Mouse (Mus musculus): ENCODE data around the gene Pomc.
"Not testable (repeated sequence)": the region's sequence is repeated elsewhere in the genome, so short reads cannot be mapped to it uniquely, and the experiment has no call there.

Pomc gene

GRCm38 (mm10) chr12:3954651-3955050 is at the start of gene Pomc:
TSS of gene Pomc (plus strand) at chr12:3954951.
- DNase-seq: no peak

- DNase-seq: no peak
Observed at GRCm38 (mm10) chr12:3905436-3905835, 49.3 kb upstream of the Pomc start.

- no peak for DNase-seq
Observed at GRCm38 (mm10) chr12:3906308-3906707, 48.4 kb upstream of the Pomc start.

GRCm38 (mm10) chr12:3907008-3907407 is 47.7 kb upstream of the Pomc start:
- no peak for DNase-seq

GRCm38 (mm10) chr12:3907418-3907817 is 47.3 kb upstream of the Pomc start:
- no peak for DNase-seq

GRCm38 (mm10) chr12:3910466-3911093 is 44.2 kb upstream of the Pomc start:
- no peak for DNase-seq

- no peak for DNase-seq
Observed at GRCm38 (mm10) chr12:3911831-3912348, 42.9 kb upstream of the Pomc start.

GRCm38 (mm10) chr12:3915852-3916251 is 38.9 kb upstream of the Pomc start:
- DNase-seq: no peak

- no peak for DNase-seq
Observed at GRCm38 (mm10) chr12:3917668-3918341, 36.9 kb upstream of the Pomc start.

GRCm38 (mm10) chr12:3918577-3918976 is 36.2 kb upstream of the Pomc start:
- no peak for DNase-seq

GRCm38 (mm10) chr12:3919423-3919822 is 35.3 kb upstream of the Pomc start:
- DNase-seq: no peak

GRCm38 (mm10) chr12:3926127-3926526 is 28.6 kb upstream of the Pomc start:
- peak; percentile 28 for DNase-seq

GRCm38 (mm10) chr12:3928841-3929240 is 25.9 kb upstream of the Pomc start:
- DNase-seq: no peak

- not testable (repeated sequence) for DNase-seq
Observed at GRCm38 (mm10) chr12:3930090-3930865, 24.5 kb upstream of the Pomc start.

- DNase-seq: no peak
Observed at GRCm38 (mm10) chr12:3942026-3942425, 12.7 kb upstream of the Pomc start.

- DNase-seq: no peak
Observed at GRCm38 (mm10) chr12:3944454-3945073, 10.2 kb upstream of the Pomc start.

GRCm38 (mm10) chr12:3947503-3947902 is 7.2 kb upstream of the Pomc start:
- DNase-seq: no peak

GRCm38 (mm10) chr12:3955371-3955770 is 620 bp downstream of the Pomc start:
- DNase-seq: no peak

GRCm38 (mm10) chr12:3956351-3956750 is 1.6 kb downstream of the Pomc start:
- DNase-seq: no peak

GRCm38 (mm10) chr12:3959791-3960543 is 5.2 kb downstream of the Pomc start:
- peak; percentile 85 for DNase-seq

- DNase-seq: no peak
Observed at GRCm38 (mm10) chr12:3960553-3960952, 5.8 kb downstream of the Pomc start.

- DNase-seq: no peak
Observed at GRCm38 (mm10) chr12:3967196-3967595, 12.4 kb downstream of the Pomc start.

All from kidney, adult 11 months (tissue).